Mouse (Mus musculus) CH12.LX (cell line): ENCODE measurements at regions not wholly inside any gene's neighbourhood (a gene's known extent, or its start where the extent isn't known, plus 50 kb on each side); places are given as distances from the start of the nearest gene placed in this dataset.

Experiments
- EP300 ChIP-seq: IDR thresholded peaks from 2 replicates; pipeline ENCODE4 v1.6.1; 2011; ENCODE audit warnings: low read length, improper control_type of control experiment
- HCFC1 ChIP-seq: IDR thresholded peaks from 2 replicates; pipeline ENCODE4 v1.6.1; 2012; ENCODE audit warnings: low read depth, mild to moderate bottlenecking, inconsistent platforms, low read length, improper control_type of control experiment
- JUND ChIP-seq: conservative IDR thresholded peaks from 2 replicates; pipeline ENCODE4 v1.6.1; 2011; ENCODE audit warnings: low read depth, low read length, improper control_type of control experiment
- POLR2A ChIP-seq: IDR thresholded peaks from 2 replicates; pipeline ENCODE4 v1.6.1; 2011; ENCODE audit warnings: low read depth, mild to moderate bottlenecking, improper control_type of control experiment, low read length

DNA sequence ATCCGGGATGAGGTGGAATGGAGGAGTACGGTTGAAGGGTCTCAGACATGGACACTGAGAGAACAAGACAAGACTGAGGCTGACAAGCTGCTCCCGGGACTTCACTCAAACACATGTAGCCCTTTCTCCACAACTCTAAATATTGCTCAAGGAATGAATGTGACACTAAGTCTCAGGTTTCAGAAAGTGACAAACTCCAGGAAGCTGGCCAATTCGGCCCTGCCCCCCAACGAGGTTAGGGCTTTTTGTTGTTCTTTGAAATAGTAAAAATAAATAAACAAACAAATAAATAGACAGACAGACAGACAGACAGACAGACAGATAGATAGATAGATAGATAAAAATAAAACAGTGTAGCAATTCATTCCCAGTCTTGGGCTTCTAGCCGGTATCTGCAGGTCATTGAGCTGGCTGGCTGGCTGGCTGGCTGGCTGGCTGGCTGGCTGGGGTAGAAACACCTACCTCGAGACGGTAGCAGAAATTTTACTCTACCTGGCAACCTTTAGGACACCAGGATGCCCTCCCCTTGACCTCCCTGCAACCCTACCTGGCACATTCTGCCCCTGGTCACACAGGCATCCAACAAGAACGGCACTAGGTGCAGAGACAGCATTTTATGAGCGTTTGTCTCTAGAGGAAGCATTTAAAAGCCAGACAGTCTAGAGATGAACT, 119.6 kb upstream of the Dlg1 start:
- TF ChIP-seq POLR2A (no peak), EP300 (no peak), JUND (no peak), HCFC1 (no peak)
